Mouse (Mus musculus) embryo, embryonic 10.5 days (tissue): ENCODE data around the gene Cavin1.

Source experiments
- DNase-seq: peaks from one replicate; pipeline ENCODE4 v3.0.0-alpha.2; 2015; ENCODE audit warnings: low spot score

Cavin1 gene

GRCm38 (mm10) chr11:100912401-100913155 is 58.1 kb downstream of the Cavin1 start:
- DNase-seq = no peak

- DNase-seq = no peak
Measured at GRCm38 (mm10) chr11:100908567-100908966, 62.1 kb downstream of the Cavin1 start.

- DNase-seq = no peak
Measured at GRCm38 (mm10) chr11:100908112-100908511, 62.6 kb downstream of the Cavin1 start.

GRCm38 (mm10) chr11:100906885-100907284 is 63.8 kb downstream of the Cavin1 start:
- DNase-seq = no peak
